Mouse (Mus musculus) hematopoietic stem cell, adult 5-6 weeks (primary cell): ENCODE measurements around the gene Pibf1. TPM values are rescaled to one million over a fixed set of nuclear protein-coding genes. Genes with fewer than 3 reads are reported as not detected.

Source experiments
- ATAC-seq, 2 experiments: fragments of 125-278 bp in 1 of 2; replicated peaks in 1 of 2; 2 replicates each; pipeline ENCODE4 v1.8.0; 2016 to 2017; ENCODE audit warnings: inconsistent platforms in 2 of 2, mild to moderate bottlenecking in 2 of 2, moderate number of reproducible peaks in 2 of 2, low read depth in 1 of 2, moderate TSS enrichment in 1 of 2; ENCODE audit not compliant: low FRiP score in 2 of 2, poor library complexity in 2 of 2, severe bottlenecking in 2 of 2, insufficient read depth in 1 of 2, low TSS enrichment in 1 of 2
- total RNA-seq: library from RNA; stranded (forward); fragments of 172-1452, 232-1000 nt; gene quantifications from 2 replicates; pipeline ENCODE4 v1.2.3, GENCODE M21; 2017

Gene Pibf1
- total RNA-seq, 1 experiment from 2014 or later, result 58.5 TPM

DNA sequence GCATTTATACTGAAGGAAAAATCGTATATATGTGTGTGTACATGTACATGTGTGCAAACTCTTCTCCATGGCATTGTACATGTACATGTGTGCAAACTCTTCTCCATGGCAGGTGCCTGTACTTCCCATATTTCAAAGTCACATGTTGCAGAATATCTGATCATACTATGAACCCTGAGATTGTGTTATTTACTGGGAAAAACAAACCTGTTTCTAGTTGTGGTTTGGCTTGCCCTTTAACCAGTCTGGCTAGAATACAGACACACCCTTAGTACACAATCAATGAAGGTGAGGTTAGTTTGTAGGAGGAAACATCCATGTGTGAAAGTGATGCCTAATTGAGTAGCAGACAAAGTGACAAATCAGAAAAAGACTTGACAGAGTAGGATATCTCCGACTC is 29.8 kb downstream of the Pibf1 start:
- ATAC-seq, result no peak

- no peak for ATAC-seq
These were observed 34.8 kb downstream of the Pibf1 start for GRCm38 (mm10) chr14:99134048-99134447.

DNA sequence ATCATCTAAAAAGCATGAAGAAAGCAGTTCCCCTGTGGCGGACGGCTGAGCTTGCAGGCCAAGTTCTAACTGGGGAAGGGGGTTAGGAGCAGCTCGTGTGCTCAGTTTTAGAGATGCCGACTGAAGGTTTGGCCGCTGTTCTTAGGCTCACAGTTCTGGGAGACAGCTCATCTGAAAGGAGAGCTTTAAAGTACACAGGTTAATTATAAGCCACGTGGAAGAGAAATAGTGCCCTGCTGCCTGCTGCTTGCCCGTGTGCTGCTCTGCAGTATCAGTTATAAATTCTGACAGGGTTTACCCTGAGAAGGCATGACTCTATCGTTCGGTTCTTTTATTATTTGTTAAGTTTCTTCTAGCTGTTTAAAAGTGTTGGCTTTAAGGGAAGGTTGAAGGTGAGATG is 36.5 kb downstream of the Pibf1 start:
- ATAC-seq, result no peak

GRCm38 (mm10) chr14:99136297-99136696 is 37.1 kb downstream of the Pibf1 start:
- no peak for ATAC-seq

DNA sequence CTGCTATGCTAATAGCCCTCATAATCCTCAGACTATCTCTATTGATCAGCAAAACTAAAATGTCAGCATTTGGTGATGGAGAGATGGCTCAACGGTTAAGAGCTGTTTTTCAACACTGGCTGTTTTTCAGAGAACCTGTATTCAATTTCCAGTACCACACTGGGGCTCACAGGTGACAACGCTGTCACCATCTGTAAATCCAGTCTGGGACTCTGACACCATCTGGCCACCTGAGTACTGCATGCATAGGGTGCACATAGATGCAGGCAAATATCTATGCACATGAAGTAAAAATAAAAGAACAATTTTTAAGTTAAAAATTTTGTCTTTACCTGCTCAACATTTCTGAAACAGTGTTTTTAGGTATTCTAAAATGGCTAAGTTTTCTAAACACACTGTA is 40.8 kb downstream of the Pibf1 start:
- ATAC-seq, result no peak

- peak; percentile 92 to 93 for ATAC-seq
These were observed 42.8 kb downstream of the Pibf1 start for GRCm38 (mm10) chr14:99141786-99142633.

DNA sequence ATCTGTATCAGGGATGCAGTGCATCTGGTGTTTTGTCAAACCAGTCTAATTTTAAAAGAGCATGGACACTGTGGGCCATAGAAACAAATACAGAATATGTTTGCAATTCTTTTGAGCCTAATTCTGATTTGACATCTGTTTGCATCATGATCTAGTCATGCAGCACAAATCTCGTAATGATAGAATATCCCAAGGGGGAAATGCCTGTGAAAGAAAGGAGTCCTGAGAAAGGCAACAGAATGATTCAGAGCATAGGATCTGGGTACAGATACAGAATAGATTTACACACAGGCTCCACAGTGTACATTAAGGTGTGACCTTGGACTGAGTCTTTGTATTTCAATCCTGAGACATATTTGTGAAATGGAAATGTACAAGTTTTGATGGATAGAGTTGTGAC is 47.6 kb downstream of the Pibf1 start:
- ATAC-seq, result no peak

DNA sequence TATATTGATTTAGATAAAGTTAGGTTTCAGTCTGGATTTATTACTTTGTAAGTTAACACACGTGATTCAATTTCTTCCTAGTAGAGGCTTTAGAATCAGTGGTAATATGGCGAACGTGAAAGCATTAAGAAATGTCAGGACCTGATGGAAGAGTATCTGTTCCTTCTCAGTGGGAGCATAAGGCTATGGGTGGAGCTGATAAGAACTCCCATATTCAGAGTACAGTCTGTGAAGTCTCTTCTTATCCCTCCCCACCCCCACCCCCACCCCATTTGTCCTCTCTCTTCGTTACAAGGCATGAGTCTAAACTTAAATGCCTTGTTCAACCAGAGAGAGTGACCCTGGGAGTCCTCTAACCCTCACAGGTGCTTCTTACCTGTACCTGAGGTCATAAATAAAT is 53.5 kb downstream of the Pibf1 start:
- ATAC-seq, result no peak

DNA sequence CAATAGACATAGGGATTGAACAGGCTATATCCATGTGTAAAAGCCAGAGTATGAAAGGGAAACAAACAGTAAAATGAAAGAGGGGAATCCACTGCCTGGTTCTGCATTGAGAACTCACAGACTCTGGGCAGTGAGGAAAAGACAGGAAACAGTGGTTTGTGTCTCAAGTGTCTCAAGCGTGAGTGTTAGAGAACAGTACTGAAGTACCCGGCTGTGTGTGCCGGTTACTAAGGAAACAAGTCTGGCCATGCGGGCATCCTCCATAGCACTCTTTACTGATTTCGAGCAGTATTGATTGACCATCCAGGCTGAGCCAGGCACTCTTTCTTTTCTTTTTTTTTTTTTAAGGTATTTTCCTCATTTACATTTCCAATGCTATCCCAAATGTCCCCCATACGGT is 60.7 kb downstream of the Pibf1 start:
- ATAC-seq, result peak; percentile 80 to 93

DNA sequence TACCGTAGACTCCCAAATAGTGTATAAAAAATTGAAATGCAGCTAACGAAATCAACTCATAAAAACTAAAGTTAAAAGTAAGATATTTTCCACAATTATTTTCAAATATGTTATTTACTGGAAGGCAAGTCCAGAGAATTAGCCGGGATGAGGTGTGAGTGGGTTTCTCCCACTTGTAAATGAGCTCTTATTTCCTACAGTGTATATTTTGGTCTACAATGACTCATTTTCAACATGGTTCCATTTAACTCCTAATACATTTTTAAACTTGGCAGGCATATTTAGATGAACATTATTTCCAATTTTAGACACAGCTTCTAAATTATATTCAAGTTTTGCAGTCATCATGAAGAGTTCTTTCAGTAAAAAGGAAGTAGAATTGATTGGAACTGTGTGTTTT is 63.8 kb downstream of the Pibf1 start:
- no peak for ATAC-seq

DNA sequence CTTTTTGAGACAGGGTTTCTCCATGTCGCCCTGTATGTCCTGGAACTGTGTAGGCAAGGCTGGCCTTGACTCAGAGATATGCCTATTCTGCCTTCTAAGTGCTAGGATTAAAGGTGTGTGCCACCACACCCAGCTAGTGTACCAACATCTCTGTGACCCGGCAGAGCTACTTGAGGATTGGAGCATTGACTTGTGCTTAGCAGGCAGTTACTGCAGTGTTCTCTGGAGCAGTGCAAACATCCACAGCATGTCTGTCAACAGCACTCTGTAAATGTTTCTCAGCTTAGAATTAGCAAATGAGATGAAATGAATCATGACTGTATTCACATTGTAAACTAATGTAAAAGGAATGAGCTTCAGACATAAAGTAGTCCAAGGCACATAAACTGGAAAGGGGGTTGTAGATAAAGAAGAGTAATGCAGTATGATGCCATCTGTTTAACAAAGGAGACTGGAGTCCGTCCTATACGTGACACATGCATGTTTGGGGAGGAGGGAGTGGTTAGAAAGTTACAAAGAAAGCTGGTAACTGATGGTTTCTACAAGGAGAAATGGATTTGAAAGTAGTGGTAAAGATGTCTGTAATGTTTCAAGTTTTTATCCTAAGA is 75.0 kb downstream of the Pibf1 start:
- no peak for ATAC-seq

DNA sequence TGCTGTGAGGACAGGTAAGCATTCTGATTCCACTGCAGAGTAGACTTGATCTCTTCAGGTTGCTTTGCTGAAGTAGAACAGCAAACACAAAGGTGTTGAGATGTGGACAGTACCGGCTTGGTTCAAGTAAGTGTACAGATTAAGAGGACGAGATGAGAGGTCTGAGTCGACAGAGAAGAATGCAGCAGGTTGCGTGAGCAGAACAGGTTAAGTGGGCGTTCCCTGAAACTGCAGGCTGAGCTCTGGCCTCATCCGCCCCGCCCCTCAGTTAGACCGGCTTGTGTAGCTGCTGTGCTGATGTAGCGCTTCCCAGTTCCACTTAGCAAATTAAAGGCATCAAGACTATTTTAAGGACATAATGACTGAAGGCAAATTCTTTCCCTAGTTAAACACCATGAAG is 77.3 kb downstream of the Pibf1 start:
- ATAC-seq, result no peak

DNA sequence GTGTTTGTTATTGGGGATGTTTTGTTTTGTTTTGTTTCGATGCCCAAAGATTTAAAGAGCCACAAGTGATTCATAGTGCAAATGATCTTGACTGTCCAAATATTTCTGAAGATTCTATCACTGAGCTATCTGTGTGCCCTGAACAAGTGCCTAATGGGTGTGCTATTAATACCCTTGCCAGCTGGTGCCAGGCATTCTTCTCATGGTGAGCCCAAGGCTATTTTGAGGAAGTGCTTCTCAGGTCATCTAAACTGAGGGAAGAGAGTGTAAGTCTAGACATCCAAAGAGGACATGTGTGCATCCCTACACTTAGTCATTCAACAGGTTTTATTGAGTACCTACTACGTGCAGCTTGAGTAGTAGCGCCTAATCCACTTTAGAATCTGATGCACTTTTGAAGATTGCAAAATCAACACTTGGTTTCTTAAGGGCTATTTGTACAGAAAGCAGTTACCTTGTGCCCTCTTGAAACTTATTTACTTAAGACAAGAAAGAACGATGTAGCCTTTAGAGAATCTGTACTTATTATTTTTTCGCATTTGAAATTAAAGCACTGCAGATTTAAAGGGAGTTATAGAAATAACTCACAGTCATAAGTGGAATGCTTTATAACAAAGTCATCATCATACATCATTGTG is 91.0 kb downstream of the Pibf1 start:
- no peak for ATAC-seq

DNA sequence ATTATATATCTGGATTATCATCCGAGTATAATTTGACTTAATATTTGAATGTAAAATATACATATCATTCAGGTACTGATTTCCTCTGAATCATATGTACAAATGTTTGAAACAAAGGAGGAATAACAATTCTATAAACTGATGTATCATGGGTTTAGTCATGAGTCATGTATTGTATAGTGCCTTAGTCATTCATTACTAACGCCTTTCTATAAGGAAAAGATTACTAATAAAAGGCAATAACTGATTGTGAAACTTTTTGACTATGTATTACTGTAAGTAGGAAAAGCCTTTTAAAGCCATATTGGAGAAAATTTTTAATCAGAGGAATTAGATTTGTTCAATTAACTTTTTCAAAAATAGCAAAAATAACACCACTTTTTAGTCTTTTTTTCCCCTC is 106.6 kb downstream of the Pibf1 start:
- no peak for ATAC-seq

DNA sequence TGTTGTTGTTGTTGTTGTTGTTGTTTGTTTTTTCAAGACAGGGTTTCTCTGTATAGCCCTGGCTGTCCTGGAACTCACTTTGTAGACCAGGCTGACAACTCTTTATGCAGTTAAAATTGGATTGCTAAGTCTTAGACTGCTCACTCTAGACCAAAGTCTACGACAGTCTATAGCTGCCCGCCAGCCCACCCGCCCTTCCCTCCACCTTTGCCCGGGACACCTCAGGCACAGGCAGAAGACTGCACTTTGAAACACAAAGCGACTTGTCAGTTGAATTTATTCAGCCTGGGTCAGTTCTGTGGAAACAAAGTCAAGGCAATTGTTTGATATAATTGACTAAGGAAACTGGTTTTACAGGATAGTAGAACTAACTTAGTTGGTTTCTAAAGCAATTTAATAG is 107.4 kb downstream of the Pibf1 start:
- no peak for ATAC-seq

GRCm38 (mm10) chr14:99210431-99210830 is 111.2 kb downstream of the Pibf1 start:
- ATAC-seq, result no peak

DNA sequence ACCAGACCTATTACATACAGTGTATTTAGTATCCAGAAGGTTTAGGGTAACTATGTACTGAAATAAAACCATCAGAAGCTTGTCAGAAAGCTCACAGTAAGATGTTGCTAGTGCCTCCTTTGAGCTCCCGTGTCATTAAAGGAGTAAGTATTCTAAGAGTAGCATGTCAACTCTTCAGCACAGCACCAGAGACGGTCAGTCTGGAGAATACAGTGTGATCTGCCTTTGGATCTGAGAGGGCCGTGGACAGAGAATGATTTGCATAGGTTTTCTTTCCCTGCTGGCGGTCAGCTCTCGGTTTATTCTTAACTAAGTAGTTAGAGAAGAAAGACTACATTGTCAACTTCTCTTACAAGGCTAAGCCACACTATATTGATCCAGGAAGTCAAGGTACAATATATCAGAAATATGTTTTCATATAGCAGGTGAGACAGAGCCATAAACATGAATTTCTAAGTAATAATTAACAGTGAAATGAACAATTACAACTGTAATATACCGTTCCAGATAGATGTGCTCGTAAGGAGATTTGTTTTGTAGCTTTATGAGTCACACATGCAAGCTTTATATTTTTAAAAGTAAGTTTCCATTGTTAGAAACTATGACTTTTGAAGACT is 119.3 kb downstream of the Pibf1 start:
- no peak for ATAC-seq

- ATAC-seq, result no peak
These were observed 120.5 kb downstream of the Pibf1 start for GRCm38 (mm10) chr14:99219757-99220171.
